Mouse (Mus musculus) hindbrain, embryonic 13.5 days (tissue): ENCODE data around the gene Zdhhc14. TPM values are rescaled to one million over a fixed set of nuclear protein-coding genes. Genes with fewer than 3 reads are reported as not detected.

Experiments used
- ATAC-seq: fragments of 200-750 bp; cut with Nextera tagmentation; 2 replicates; pipeline ENCODE4 v1.8.0; 2017; ENCODE audit warnings: moderate TSS enrichment; ENCODE audit not compliant: low FRiP score
- H3K27ac ChIP-seq: fragments of 300-500 bp; sonication (generic); 2 replicates; pipeline ENCODE4 v1.5.1; 2015; ENCODE audit warnings: inconsistent platforms, mild to moderate bottlenecking, moderate library complexity
- H3K27me3 ChIP-seq: fragments of 300-500 bp; sonication (generic); 2 replicates; pipeline ENCODE4 v1.6.1; 2015; ENCODE audit warnings: mild to moderate bottlenecking, inconsistent platforms
- H3K36me3 ChIP-seq: fragments of 300-500 bp; sonication (generic); 2 replicates; pipeline ENCODE4 v1.6.1; 2015; ENCODE audit warnings: mild to moderate bottlenecking, inconsistent platforms
- H3K4me1 ChIP-seq: fragments of 300-500 bp; sonication (generic); replicated peaks from 2 replicates; pipeline ENCODE4 v1.6.1; 2015; ENCODE audit warnings: inconsistent platforms
- H3K4me2 ChIP-seq: fragments of 300-500 bp; sonication (generic); 2 replicates; pipeline ENCODE4 v1.6.1; 2015; ENCODE audit warnings: inconsistent platforms, mild to moderate bottlenecking, moderate library complexity
- H3K4me3 ChIP-seq: fragments of 300-500 bp; sonication (generic); 2 replicates; pipeline ENCODE4 v1.5.1; 2015; ENCODE audit warnings: mild to moderate bottlenecking, inconsistent platforms
- H3K9ac ChIP-seq: fragments of 300-500 bp; sonication (generic); 2 replicates; pipeline ENCODE4 v1.6.1; 2015; ENCODE audit warnings: mild to moderate bottlenecking, inconsistent platforms
- H3K9me3 ChIP-seq: fragments of 300-500 bp; sonication (generic); 2 replicates; pipeline ENCODE4 v1.6.1; 2016; ENCODE audit warnings: inconsistent platforms
- WGBS: fragments of 180-500 bp; shearing (Covaris S2); methylation state at CpG from one replicate; pipeline ENCODE4 v1.1.7; 2015; 5-methylcytosine and 5-hydroxymethylcytosine counted together
- polyA plus RNA-seq: library from polyadenylated mRNA; unstranded; fragments of >200 nt; fragmentation: Nextera tagmentation; extraction: Ambion mirVana; gene quantifications from 2 replicates; pipeline ENCODE4 v1.2.1, GENCODE M21; 2015

Zdhhc14 gene
- polyA plus RNA-seq, 1 experiment from 2014 or later: 6.8 TPM

DNA sequence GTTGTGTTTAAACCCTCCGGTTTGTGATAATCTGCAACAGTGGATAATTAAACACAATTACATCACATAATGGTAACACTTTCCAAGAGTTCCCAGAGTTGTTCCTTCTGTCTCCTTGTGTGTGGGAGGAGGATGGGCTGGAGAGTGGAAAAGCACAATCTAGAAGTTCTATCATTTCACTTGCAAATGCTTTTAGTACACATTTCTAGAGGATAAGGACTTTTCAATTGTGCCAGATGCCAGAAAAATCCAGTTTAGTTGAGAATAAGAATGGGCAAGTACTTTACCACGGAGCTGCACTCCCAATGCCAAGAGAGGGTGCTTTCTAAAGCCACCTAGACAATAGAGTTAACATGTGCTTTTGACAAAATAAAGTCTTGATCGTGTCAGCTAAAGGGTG, 2.0 kb upstream of the Zdhhc14 start:
- Histone ChIP-seq H3K9ac (peak overlapping the region; percentile 87; the same call in 1 of the 2 replicates), H3K9me3 (no peaks in the 10 kb centered on the region), H3K36me3 (no peaks in the 10 kb centered on the region), H3K4me3 (no peak overlapping the region), H3K4me2 (peak overlapping the region; percentile 88; the same call in 1 of the 2 replicates), H3K27ac (peak overlapping the region; percentile 98; the same call in 1 of the 2 replicates), H3K27me3 (peaks cover 15% of the 10 kb centered on the region), H3K4me1 (peaks cover 31% of the 10 kb centered on the region)
- no peak for ATAC-seq
- WGBS: 72% methylated on average over 3 of the region's 3 CpGs

DNA sequence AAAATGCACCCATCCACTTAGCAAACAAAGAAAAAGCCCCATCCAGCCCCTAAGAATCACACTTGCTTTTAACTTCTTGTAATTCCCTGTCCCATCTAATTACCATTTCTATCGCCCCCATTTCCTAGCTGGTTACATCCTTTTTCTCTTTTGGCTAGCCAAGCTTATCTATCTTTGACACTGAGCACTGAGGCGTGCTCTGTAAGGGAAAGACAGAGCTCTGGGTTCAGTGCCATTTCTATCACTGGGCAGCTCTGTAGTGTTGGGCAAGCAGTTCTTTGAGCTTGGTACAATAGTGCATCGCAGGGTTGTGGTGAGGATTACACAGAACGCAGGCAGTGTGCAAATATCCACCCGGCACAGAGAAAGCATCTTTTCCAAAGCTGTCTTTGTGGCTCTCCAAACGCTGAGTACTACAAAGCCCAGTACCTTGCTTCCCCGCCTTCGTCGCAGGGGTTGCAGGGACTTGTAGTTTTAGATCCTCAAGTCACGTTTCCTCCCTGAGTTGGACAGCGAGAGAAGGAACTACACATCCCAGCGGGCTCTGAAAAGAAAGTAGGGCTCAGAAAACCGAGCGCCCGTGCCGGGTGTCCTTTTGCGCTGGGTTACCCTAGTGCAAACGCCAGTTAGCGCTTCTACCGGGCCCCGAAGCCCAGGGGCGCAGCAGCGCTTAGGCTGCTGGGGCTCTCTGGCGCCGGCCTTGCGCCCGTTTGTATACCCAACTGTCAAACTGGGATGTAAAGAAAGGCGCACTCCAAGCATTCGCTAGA, 1.1 kb upstream of the Zdhhc14 start:
- ATAC-seq: peak; percentile 91
- no peaks in the 10 kb centered on the region for H3K9me3 ChIP-seq
- H3K9ac ChIP-seq: peak overlapping the region; percentile 87
- peak overlapping the region; percentile 88 for H3K4me2 ChIP-seq
- no peaks in the 10 kb centered on the region for H3K36me3 ChIP-seq
- H3K4me1 ChIP-seq: peaks cover 38% of the 10 kb centered on the region
- H3K27ac ChIP-seq: peak overlapping the region; percentile 98
- peak overlapping the region; percentile 80 for H3K4me3 ChIP-seq
- WGBS: under 1% methylated on average over 29 of the region's 29 CpGs
- H3K27me3 ChIP-seq: peaks cover 15% of the 10 kb centered on the region

DNA sequence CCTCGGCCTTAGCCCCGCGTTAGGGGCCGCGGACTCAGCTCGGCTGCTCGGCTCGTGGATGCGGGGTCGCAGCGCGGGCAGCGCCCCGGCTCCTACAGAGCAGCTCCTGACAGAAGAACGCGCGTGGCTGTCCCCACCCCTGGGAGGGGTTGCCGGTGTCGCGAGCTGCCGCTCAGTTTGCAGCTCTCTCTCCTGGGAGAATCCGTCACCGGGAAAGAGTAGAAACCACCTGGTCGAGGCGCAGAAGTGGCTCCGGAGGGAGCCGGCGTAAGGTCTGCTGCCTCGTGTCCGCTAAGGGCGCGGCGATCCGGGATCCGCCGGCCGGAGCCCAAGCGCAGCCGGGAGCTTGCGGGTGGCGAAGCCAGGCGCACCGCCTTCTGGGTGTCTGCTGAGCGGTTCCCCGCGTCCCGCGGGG, 396 bp downstream of the Zdhhc14 start:
- under 1% methylated on average over 48 of the region's 48 CpGs for WGBS
- H3K27me3 ChIP-seq: peaks cover 15% of the 10 kb centered on the region
- ATAC-seq: peak; percentile 62
- H3K4me1 ChIP-seq: peaks cover 38% of the 10 kb centered on the region
- no peaks in the 10 kb centered on the region for H3K9me3 ChIP-seq
- peak overlapping the region; percentile 98 for H3K27ac ChIP-seq
- peak overlapping the region; percentile 88 for H3K4me2 ChIP-seq
- H3K9ac ChIP-seq: peak overlapping the region; percentile 87
- peak overlapping the region; percentile 80 for H3K4me3 ChIP-seq
- no peaks in the 10 kb centered on the region for H3K36me3 ChIP-seq

DNA sequence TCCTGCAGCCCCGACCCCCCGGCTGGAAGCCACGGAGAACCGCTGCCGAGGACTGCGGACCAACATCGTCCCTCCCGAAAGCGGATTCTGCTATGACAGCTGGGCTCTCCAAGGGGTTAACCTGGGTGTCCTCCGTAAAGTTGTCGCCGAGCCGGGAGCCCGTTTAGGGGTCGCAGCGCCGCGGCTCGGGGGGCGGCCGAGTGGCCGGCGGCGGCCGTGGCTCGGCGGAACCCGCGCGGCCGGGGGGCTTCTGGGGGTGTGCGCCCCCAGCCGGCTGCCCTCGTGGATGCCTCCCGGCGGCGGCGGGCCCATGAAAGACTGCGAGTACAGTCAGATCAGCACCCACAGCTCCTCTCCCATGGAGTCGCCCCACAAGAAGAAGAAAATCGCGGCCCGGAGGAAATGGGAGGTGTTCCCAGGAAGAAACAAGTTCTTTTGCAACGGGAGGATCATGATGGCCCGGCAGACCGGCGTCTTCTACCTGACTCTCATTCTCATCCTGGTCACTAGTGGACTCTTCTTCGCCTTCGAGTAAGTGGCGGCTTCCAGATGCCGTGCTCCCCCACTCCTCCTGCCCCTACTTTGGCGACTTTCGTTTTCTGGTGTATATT, 909 bp downstream of the Zdhhc14 start:
- Histone ChIP-seq H3K4me1 (peaks cover 38% of the 10 kb centered on the region), H3K27ac (peak overlapping the region; percentile 98), H3K4me3 (peak overlapping the region; percentile 80), H3K9me3 (no peaks in the 10 kb centered on the region), H3K36me3 (no peaks in the 10 kb centered on the region), H3K9ac (peak overlapping the region; percentile 87), H3K4me2 (peak overlapping the region; percentile 88), H3K27me3 (peaks cover 15% of the 10 kb centered on the region)
- no peak for ATAC-seq
- 3% methylated on average over 53 of the region's 53 CpGs for WGBS

DNA sequence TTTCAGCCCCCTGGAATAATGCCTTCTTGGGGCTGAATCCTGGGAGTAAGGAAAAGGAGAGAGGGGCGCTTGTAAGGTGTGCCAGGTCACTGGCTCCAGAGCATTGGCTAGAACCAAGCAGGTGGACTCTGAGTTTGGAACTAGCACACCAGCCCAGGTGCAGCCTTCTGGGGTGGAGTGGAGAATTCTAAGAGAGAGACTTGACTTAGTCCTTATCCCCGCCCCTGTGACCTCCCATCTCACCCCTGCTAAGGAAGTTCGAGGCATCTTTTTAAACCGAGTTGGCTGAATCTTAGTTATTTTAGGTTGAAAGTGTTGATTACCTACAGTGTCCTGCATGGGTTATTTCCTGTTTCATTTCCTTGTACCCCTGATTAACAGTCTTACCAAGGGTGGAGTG, 1.5 kb downstream of the Zdhhc14 start:
- H3K4me1 ChIP-seq: peaks cover 38% of the 10 kb centered on the region
- H3K27me3 ChIP-seq: peaks cover 15% of the 10 kb centered on the region
- peak overlapping the region; percentile 80 for H3K4me3 ChIP-seq
- peak overlapping the region; percentile 87 for H3K9ac ChIP-seq
- H3K4me2 ChIP-seq: peak overlapping the region; percentile 88
- 25% methylated on average over 4 of the region's 4 CpGs for WGBS
- no peak for ATAC-seq
- no peaks in the 10 kb centered on the region for H3K9me3 ChIP-seq
- H3K36me3 ChIP-seq: no peaks in the 10 kb centered on the region
- H3K27ac ChIP-seq: no peak overlapping the region

DNA sequence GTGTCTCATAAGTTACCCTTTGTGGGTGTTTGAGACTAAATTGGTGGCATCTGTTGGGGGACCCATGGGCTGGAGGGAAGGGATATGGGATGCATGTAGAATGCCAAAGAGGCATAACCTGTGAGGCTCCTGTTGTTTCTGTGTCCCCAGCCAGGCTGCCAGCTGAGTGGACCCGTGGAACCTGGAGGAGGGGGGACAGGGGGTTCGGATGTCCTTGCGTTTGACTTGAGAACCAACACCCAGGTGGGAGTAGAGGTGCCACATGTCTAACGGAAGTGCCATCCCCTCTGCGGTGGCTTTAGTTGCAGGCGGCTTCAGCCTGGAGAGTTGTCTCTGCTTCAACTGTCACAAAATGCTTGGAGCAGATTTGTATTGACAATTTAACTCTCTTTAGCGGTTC, 2.5 kb downstream of the Zdhhc14 start:
- H3K4me3 ChIP-seq: peak overlapping the region; percentile 80
- no peaks in the 10 kb centered on the region for H3K36me3 ChIP-seq
- H3K27me3 ChIP-seq: peaks cover 15% of the 10 kb centered on the region
- no peak for ATAC-seq
- peaks cover 38% of the 10 kb centered on the region for H3K4me1 ChIP-seq
- peak overlapping the region; percentile 87 for H3K9ac ChIP-seq
- 85% methylated on average over 7 of the region's 7 CpGs for WGBS
- peak overlapping the region; percentile 88 for H3K4me2 ChIP-seq
- no peaks in the 10 kb centered on the region for H3K9me3 ChIP-seq
- H3K27ac ChIP-seq: no peak overlapping the region

DNA sequence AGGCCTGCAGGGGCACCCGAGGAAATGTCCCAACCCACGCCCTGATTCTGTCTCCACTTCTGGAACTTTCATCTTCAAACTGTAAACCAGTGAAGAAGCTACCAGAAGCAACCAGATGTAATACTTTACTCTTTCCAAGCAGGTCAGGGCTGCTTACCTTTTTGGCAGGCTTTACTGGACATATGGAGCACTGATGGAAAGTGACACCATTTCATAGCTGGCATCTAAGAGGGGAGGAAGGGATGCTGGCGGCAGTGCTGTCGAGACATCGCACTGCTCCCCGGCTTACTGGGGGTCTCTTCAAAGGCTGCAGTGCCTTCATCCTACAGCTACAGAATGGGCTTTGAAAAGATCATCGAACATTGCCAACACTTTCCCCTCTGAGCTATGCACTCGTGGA, 5.3 kb downstream of the Zdhhc14 start:
- 89% methylated on average over 8 of the region's 8 CpGs for WGBS
- no peak for ATAC-seq
- Histone ChIP-seq H3K4me3 (no peak overlapping the region), H3K27me3 (peaks cover 15% of the 10 kb centered on the region), H3K9me3 (no peaks in the 10 kb centered on the region), H3K4me2 (no peak overlapping the region), H3K36me3 (no peaks in the 10 kb centered on the region), H3K9ac (no peak overlapping the region), H3K4me1 (peaks cover 30% of the 10 kb centered on the region), H3K27ac (no peak overlapping the region)

DNA sequence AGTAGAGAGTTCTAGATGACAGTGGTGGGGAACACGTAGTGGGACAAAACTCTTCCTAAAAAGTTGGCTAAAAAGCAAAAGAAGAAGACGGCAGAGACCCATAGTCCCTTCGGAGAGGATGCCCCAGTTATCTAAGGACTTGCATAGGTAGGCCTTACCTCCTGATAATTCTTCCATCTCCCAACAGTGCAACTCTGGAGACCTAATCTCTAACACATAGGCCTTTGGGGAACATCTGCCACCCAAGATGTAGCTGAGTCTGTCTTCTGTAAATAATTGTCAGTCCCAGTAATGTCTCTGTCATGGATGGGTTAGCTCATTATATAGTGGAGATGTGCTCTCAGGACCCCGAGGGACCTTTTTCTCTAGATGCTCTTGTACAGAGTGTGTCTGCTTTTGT, 6.6 kb downstream of the Zdhhc14 start:
- Histone ChIP-seq H3K4me2 (no peak overlapping the region), H3K27me3 (peaks cover 10% of the 10 kb centered on the region), H3K9ac (no peak overlapping the region), H3K36me3 (no peaks in the 10 kb centered on the region), H3K4me3 (no peak overlapping the region), H3K4me1 (peaks cover 21% of the 10 kb centered on the region), H3K9me3 (no peaks in the 10 kb centered on the region), H3K27ac (no peak overlapping the region)
- ATAC-seq: no peak
- WGBS: 89% methylated on average over 4 of the region's 4 CpGs

DNA sequence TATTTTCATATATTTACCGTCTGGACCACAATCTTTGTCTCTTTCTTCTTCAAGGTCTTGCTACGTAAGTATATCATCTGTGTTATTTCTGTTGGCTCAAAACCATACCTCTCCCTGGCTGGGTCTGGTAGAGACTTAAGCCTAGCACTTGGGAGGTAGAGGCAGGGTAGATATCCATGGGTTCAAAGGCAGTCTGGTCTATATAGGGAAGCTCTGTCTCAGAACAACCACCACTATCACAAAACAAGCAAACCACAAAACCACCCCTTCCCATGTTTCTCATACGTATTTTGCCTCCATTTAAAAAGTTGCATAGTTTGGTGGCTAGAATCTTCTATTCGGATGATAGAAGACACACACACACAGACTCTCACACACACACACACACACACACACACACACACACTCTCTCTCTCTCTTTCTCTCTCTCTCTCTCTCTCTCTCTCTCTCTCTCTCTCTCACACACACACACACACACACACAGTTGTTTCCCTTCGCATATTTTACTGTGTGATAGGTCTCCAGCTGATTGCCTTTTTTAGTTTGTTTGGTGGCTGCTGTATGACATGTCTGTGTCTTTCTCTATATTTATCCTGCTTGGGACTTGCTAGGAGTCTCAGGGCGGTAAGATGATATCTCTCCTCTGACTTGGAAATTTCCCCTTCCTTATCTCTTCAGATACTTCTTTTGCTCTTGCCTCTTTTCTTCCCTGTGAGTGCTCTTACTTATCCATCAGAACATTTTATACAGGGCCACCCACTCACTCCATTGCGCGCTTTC, 11.8 kb downstream of the Zdhhc14 start:
- Histone ChIP-seq H3K9me3 (no peaks in the 10 kb centered on the region), H3K27ac (no peak overlapping the region), H3K4me1 (0 out of 2 replicates have a peak, but pooled peaks cover 3% of the 10 kb centered on the region), H3K4me3 (no peak overlapping the region), H3K27me3 (no peaks in the 10 kb centered on the region), H3K9ac (no peak overlapping the region), H3K4me2 (no peak overlapping the region), H3K36me3 (no peaks in the 10 kb centered on the region)
- 91% methylated on average over 8 of the region's 8 CpGs for WGBS
- no peak for ATAC-seq

DNA sequence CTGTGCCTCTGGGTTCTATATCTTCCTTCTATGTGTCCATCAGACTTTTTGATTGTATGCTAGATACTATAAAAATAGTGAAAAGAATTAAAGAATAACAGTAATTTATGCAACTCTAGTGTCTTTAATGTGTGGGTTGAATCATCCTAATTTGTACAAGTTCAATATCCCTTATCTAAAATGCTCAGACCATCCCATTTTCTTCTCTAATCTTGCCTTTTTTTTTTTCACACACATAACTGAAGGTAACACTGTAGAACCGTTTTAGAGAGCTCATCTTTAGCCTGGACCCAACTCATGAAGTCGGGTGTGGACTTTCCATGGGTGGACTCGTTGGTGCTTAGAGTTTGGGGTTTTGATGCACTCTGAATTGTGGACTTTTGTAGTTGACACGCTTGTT, 12.6 kb downstream of the Zdhhc14 start:
- H3K4me2 ChIP-seq: no peak overlapping the region
- 83% methylated on average over 4 of the region's 4 CpGs for WGBS
- H3K9me3 ChIP-seq: no peaks in the 10 kb centered on the region
- no peak overlapping the region for H3K27ac ChIP-seq
- no peak overlapping the region for H3K9ac ChIP-seq
- ATAC-seq: no peak
- H3K4me1 ChIP-seq: 0 out of 2 replicates have a peak, but pooled peaks cover 3% of the 10 kb centered on the region
- no peak overlapping the region for H3K4me3 ChIP-seq
- H3K36me3 ChIP-seq: no peaks in the 10 kb centered on the region
- H3K27me3 ChIP-seq: no peaks in the 10 kb centered on the region

DNA sequence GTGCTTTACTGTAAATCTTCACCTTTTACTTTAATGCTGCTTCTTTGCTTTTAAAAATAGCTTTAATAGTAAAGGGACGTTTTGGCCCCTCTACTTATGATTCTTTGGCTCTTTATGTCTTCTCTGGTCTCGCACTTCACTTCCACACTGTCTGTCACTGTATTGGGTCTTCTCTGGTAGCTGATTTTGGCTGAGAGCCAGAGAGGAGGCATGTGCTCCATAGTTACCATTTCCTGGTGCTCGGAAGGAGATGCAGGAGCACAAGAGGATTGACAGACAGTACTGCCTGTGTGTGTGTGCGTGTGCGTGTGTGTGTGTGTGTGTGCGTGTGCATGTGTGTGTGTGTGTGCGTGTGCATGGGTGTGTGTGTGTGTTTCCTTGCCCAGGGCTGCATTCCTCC, 14.2 kb downstream of the Zdhhc14 start:
- Histone ChIP-seq H3K9ac (no peak overlapping the region), H3K27me3 (no peaks in the 10 kb centered on the region), H3K27ac (no peak overlapping the region), H3K9me3 (no peaks in the 10 kb centered on the region), H3K4me2 (no peak overlapping the region), H3K36me3 (no peaks in the 10 kb centered on the region), H3K4me1 (peaks cover 9% of the 10 kb centered on the region), H3K4me3 (no peak overlapping the region)
- 62% methylated on average over 7 of the region's 7 CpGs for WGBS
- no peak for ATAC-seq

DNA sequence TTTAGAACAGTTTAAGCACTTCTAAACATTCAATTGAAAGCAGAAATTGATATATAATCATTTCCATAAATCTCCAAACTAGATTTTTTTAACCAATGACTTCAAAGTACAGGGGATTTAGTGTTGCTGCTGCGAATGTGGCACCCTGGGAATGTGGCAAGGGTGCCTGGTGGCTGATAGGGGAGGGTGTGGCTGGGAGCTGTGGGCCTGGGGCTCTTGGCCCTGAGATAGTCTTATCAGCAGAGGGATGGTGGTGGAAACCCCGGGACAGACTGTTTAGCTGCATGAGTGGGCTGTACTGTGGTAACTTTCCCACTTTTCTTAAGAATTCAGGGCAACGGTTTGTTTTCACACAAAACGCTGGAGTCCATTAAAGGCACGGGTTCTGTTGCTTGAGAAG, 14.6 kb downstream of the Zdhhc14 start:
- WGBS: 80% methylated on average over 5 of the region's 5 CpGs
- Histone ChIP-seq H3K4me3 (no peak overlapping the region), H3K4me1 (peaks cover 9% of the 10 kb centered on the region), H3K4me2 (no peak overlapping the region), H3K27me3 (no peaks in the 10 kb centered on the region), H3K9me3 (no peaks in the 10 kb centered on the region), H3K9ac (no peak overlapping the region), H3K27ac (no peak overlapping the region), H3K36me3 (no peaks in the 10 kb centered on the region)
- ATAC-seq: no peak
